15 mouse cellular contexts compared by ENCODE assay signal in genomic region chr2:150637702-150638369, GRCm38 (mm10). TPM values are rescaled to one million over a fixed set of nuclear protein-coding genes. Genes with fewer than 3 reads are reported as not detected.
A peak's percentile ranks its signal among the peaks of the same experiment; 100 is the strongest.
DNase-seq lines count a peak whose midpoint lies in the region; ATAC-seq lines count a peak whose summit lies in the region.
"Had no signal": no experiment of that assay in that cellular context is flagged by ENCODE, and none has a peak within 500 bp of the region (broad histone marks: within the 10 kb centered on the region; RNA-seq: fewer than 3 reads in every experiment).

No protein-coding gene starts in this region.

- H3K9ac ChIP-seq in hindbrain, embryonic 15.5 days = no peak overlapping the region
- 0 out of 2 replicates have a peak overlapping the region, but pooled peaks have one; percentile 21 for H3K9ac ChIP-seq in neural tube, embryonic 12.5 days

- WGBS in forebrain, embryonic 10.5 days = 58% methylated on average over 6 of the region's 6 CpGs
- WGBS in hindbrain, embryonic 15.5 days = 28% methylated on average over 6 of the region's 6 CpGs
- 43% methylated on average over 6 of the region's 6 CpGs for WGBS in neural tube, embryonic 12.5 days

- no peak overlapping the region for H3K4me2 ChIP-seq in hindbrain, embryonic 15.5 days
- H3K4me2 ChIP-seq in neural tube, embryonic 12.5 days (replicated peaks) = peak overlapping the region; percentile 25; the same call in 1 of the 2 replicates

- H3K36me3 ChIP-seq in forebrain, embryonic 10.5 days (replicated peaks) = peaks cover 4% of the 10 kb centered on the region; the same call in 1 of the 2 replicates
- peaks cover 15% of the 10 kb centered on the region for H3K36me3 ChIP-seq in hindbrain, embryonic 15.5 days
- H3K36me3 ChIP-seq in neural tube, embryonic 12.5 days = peaks cover 25% of the 10 kb centered on the region

- peaks cover 27% of the 10 kb centered on the region for H3K4me1 ChIP-seq in forebrain, embryonic 10.5 days
- H3K4me1 ChIP-seq in hindbrain, embryonic 15.5 days (replicated peaks) = no peaks in the 10 kb centered on the region
- peaks cover 21% of the 10 kb centered on the region for H3K4me1 ChIP-seq in neural tube, embryonic 12.5 days

- peak overlapping the region; percentile 83 for H3K27ac ChIP-seq in forebrain, embryonic 10.5 days
- H3K27ac ChIP-seq in hindbrain, embryonic 15.5 days (replicated peaks) = peak overlapping the region; percentile 65
- H3K27ac ChIP-seq in neural tube, embryonic 12.5 days = peak overlapping the region; percentile 37; the same call in 1 of the 2 replicates

- ATAC-seq in frontal cortex, adult (ENCODE audit: low TSS enrichment) = peak; percentile 43
- peak; percentile 63; the same call in 1 of the 2 replicates for ATAC-seq in hindbrain, embryonic 15.5 days (ENCODE audit: low FRiP score, low read depth)
- ATAC-seq in neural tube, embryonic 12.5 days (ENCODE audit: low FRiP score, low read depth) = peak; percentile 65

- H3K4me3 ChIP-seq in forebrain, embryonic 10.5 days = peak overlapping the region; percentile 4; the same call in 1 of the 2 replicates
- H3K4me3 ChIP-seq in hindbrain, embryonic 15.5 days = no peak overlapping the region
- no peak overlapping the region for H3K4me3 ChIP-seq in neural tube, embryonic 12.5 days

- DNase-seq in frontal cortex, postnatal 36 days (ENCODE audit: low spot score in 2 of 2) = no peak
- no peak for DNase-seq in forebrain, embryonic 10.5 days (ENCODE audit: extremely low spot score, low spot score)
- DNase-seq in gastrocnemius, adult 18-20 months (ENCODE audit: low spot score) = no peak
- DNase-seq in thymus, postnatal 14 days = no peak
- no peak for DNase-seq in adrenal gland, postnatal 10 days
- DNase-seq: adrenal gland, postnatal 36 days; cerebellum, adult 9-10 months; kidney, postnatal 10 days had no signal

- no peaks in the 10 kb centered on the region for H3K27me3 ChIP-seq in forebrain, embryonic 10.5 days (ENCODE audit: poor library complexity, severe bottlenecking)
- no peaks in the 10 kb centered on the region for H3K27me3 ChIP-seq in hindbrain, embryonic 15.5 days
- no peaks in the 10 kb centered on the region for H3K27me3 ChIP-seq in neural tube, embryonic 12.5 days (replicated peaks)

- peaks cover 9% of the 10 kb centered on the region; the same call in 1 of the 2 replicates for H3K9me3 ChIP-seq in forebrain, embryonic 10.5 days
- H3K9me3 ChIP-seq in hindbrain, embryonic 15.5 days = no peaks in the 10 kb centered on the region
- no peaks in the 10 kb centered on the region for H3K9me3 ChIP-seq in neural tube, embryonic 12.5 days

RNA-seq across cellular contexts. Expression of gene Apmap, which starts 29.5 kb away (rescaled TPM):
- polyA plus RNA-seq in forebrain, embryonic 10.5 days (2016; fragmentation: Nextera tagmentation; extraction: Ambion mirVana) = 34.2 and 34.9 TPM in 2 replicates
- 40.3 and 43.5 TPM in 2 replicates for polyA plus RNA-seq in hindbrain, embryonic 15.5 days (2015; fragmentation: Nextera tagmentation; extraction: Ambion mirVana)
- polyA plus RNA-seq in neural tube, embryonic 12.5 days (2016; fragmentation: Nextera tagmentation; extraction: Ambion mirVana) = 41.6 and 42.7 TPM in 2 replicates
- total RNA-seq in gastrocnemius, adult 18-20 months (2021) = 10 to 100 TPM; 19.3 to 20.4 TPM
- 100 to 1,000 TPM; 145 to 167 TPM for total RNA-seq in adrenal gland, postnatal 10 days (2021)

RNA-seq across cellular contexts. Expression of gene Acss1, which starts 30.5 kb away (rescaled TPM):
- polyA plus RNA-seq in forebrain, embryonic 10.5 days (2016; fragmentation: Nextera tagmentation; extraction: Ambion mirVana) = 14.1 and 17.6 TPM in 2 replicates
- polyA plus RNA-seq in hindbrain, embryonic 15.5 days (2015; fragmentation: Nextera tagmentation; extraction: Ambion mirVana) = 15.0 and 19.8 TPM in 2 replicates
- polyA plus RNA-seq in neural tube, embryonic 12.5 days (2016; fragmentation: Nextera tagmentation; extraction: Ambion mirVana) = 22.8 and 23.5 TPM in 2 replicates
- total RNA-seq in gastrocnemius, adult 18-20 months (2021) = 10 to 100 TPM; 19.9 to 26.2 TPM
- total RNA-seq in adrenal gland, postnatal 10 days (2021) = 10 to 100 TPM; 64.7 to 68.9 TPM

RNA-seq across cellular contexts. Expression of gene Vsx1, which starts 51.3 kb away (rescaled TPM):
- polyA plus RNA-seq in forebrain, embryonic 10.5 days (2016; fragmentation: Nextera tagmentation; extraction: Ambion mirVana) = 0.05 TPM in 1 of 2 replicates, not detected in the other
- polyA plus RNA-seq in hindbrain, embryonic 15.5 days (2015; fragmentation: Nextera tagmentation; extraction: Ambion mirVana) = 0.09 and 0.13 TPM in 2 replicates
- 0.51 and 0.63 TPM in 2 replicates for polyA plus RNA-seq in neural tube, embryonic 12.5 days (2016; fragmentation: Nextera tagmentation; extraction: Ambion mirVana)
- total RNA-seq in gastrocnemius, adult 18-20 months (2021) = not detected
- not detected for total RNA-seq in adrenal gland, postnatal 10 days (2021)
- total RNA-seq: adrenal gland, postnatal 36 days; gastrocnemius, postnatal 4 days; left cerebral cortex, adult 8-10 months; megakaryocyte, adult 5-6 weeks had no signal
- polyA plus RNA-seq: liver, embryonic 16.5 days had no signal
